Mouse (Mus musculus) midbrain, postnatal 0 days (tissue): ENCODE measurements at regions not wholly inside any gene's neighbourhood (a gene's known extent, or its start where the extent isn't known, plus 50 kb on each side); places are given as distances from the start of the nearest gene placed in this dataset.
A peak's percentile ranks its signal among the peaks of the same experiment; 100 is the strongest.

Source experiments
- ATAC-seq: fragments of 200-750 bp; cut with Nextera tagmentation; 2 replicates; pipeline ENCODE4 v1.8.0; 2017; ENCODE audit warnings: moderate number of reproducible peaks, mild to moderate bottlenecking, moderate TSS enrichment, moderate library complexity; ENCODE audit not compliant: low FRiP score
- DNase-seq: peaks from one replicate; pipeline ENCODE4 v3.0.0-alpha.2; 2015; ENCODE audit warnings: low spot score
- H3K27ac ChIP-seq: fragments of 300-500 bp; sonication (generic); 2 replicates; pipeline ENCODE4 v1.5.1; 2014; ENCODE audit warnings: low read depth, mild to moderate bottlenecking, low read length, mixed read lengths
- H3K27me3 ChIP-seq: fragments of 300-500 bp; sonication (generic); 2 replicates; pipeline ENCODE4 v1.6.1; 2014; ENCODE audit warnings: low read length, control low read depth, mixed read lengths; ENCODE audit not compliant: insufficient read depth
- H3K36me3 ChIP-seq: fragments of 300-500 bp; sonication (generic); 2 replicates; pipeline ENCODE4 v1.6.1; 2014; ENCODE audit warnings: low read length, control low read depth, mixed read lengths; ENCODE audit not compliant: insufficient read depth
- H3K4me1 ChIP-seq: fragments of 300-500 bp; sonication (generic); 2 replicates; pipeline ENCODE4 v1.6.1; 2014; ENCODE audit warnings: mild to moderate bottlenecking, control low read depth, antibody characterized with exemption, low read length, mixed read lengths; ENCODE audit not compliant: insufficient read depth
- H3K4me2 ChIP-seq: fragments of 300-500 bp; sonication (generic); 2 replicates; pipeline ENCODE4 v1.6.1; 2014; ENCODE audit warnings: low read depth, mild to moderate bottlenecking, low read length, mixed read lengths; ENCODE audit not compliant: poor library complexity, severe bottlenecking
- H3K4me3 ChIP-seq: fragments of 300-500 bp; sonication (generic); 2 replicates; pipeline ENCODE4 v1.5.1; 2014; ENCODE audit warnings: low read depth, mild to moderate bottlenecking, low read length, moderate library complexity
- H3K9ac ChIP-seq: fragments of 300-500 bp; sonication (generic); replicated peaks from 2 replicates; pipeline ENCODE4 v1.6.1; 2014; ENCODE audit warnings: mild to moderate bottlenecking, low read length, moderate library complexity, mixed read lengths; ENCODE audit not compliant: poor library complexity, severe bottlenecking
- H3K9me3 ChIP-seq: fragments of 300-500 bp; sonication (generic); 2 replicates; pipeline ENCODE4 v1.6.1; 2016; ENCODE audit warnings: low read length, control low read depth
- CTCF ChIP-seq: IDR thresholded peaks from 2 replicates; pipeline ENCODE4 v1.5.1; 2016; ENCODE audit warnings: antibody characterized with exemption, mild to moderate bottlenecking
- WGBS: fragments of 180-500 bp; shearing (Covaris S2); extraction: QIAGEN DNeasy Blood & Tissue Kit; methylation state at CpG from one replicate; pipeline ENCODE4 v1.1.7; 2014; 5-methylcytosine and 5-hydroxymethylcytosine counted together

DNA sequence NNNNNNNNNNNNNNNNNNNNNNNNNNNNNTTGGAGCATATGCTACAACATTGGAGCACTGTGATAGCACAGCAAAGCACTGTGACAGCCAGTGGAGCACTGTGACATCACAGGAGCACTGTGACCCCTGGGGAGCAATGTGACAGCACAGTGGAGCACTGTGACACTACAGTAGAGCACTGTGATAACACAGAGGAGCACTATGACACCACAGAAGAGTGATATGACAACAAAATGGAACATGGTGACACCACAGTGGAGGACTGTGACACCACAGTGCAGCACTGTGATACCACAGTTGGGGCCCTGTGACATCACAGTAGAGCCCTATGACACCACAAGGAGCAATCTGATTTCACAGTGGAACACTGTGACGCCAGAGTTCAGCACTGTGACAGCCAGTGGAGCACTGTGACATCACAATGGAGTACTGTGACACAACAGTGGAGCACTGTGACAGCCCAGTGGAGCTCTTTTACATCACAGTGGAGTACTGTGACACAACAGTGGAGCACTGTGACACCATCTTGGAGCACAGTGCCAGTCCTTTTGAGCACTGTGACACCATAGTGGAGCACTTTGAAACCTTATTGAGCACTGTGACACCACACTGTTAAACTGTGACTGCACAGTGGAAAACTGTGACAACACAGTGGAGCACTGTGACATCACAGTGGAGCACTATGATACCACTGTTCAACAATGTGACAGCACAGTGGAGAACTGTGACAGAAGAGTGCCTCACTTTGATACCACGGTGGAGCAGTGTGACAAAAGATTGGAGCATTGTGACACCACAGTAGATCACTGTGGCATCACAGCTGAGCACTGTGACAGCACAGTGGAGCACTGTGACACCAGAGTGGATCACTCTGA is 116.9 kb upstream of the Vmn1r2 start:
- TF ChIP-seq CTCF, result no peak
- H3K4me2 ChIP-seq, result no peak overlapping the region
- WGBS, result 54% methylated on average over 2 of the region's 2 CpGs
- H3K27me3 ChIP-seq, result no peaks in the 10 kb centered on the region
- DNase-seq, result no peak
- H3K9ac ChIP-seq, result no peak overlapping the region
- H3K36me3 ChIP-seq, result no peaks in the 10 kb centered on the region
- H3K27ac ChIP-seq, result no peak overlapping the region
- H3K4me1 ChIP-seq, result no peaks in the 10 kb centered on the region
- peak; percentile 58 for ATAC-seq
- no peak overlapping the region for H3K4me3 ChIP-seq
- H3K9me3 ChIP-seq, result peaks cover 54% of the 10 kb centered on the region

GRCm38 (mm10) chr4:3050847-3051135 is 116.3 kb upstream of the Vmn1r2 start:
- DNase-seq (no peak), ATAC-seq (peak; percentile 5; the same call in 1 of the 2 replicates)
- TF ChIP-seq CTCF, result no peak
- H3K4me2 ChIP-seq, result no peak overlapping the region
- H3K36me3 ChIP-seq, result no peaks in the 10 kb centered on the region
- no peak overlapping the region for H3K9ac ChIP-seq
- peaks cover 60% of the 10 kb centered on the region for H3K9me3 ChIP-seq
- H3K27ac ChIP-seq, result no peak overlapping the region
- WGBS, result 76% methylated on average over 3 of the region's 3 CpGs
- H3K27me3 ChIP-seq, result no peaks in the 10 kb centered on the region
- no peaks in the 10 kb centered on the region for H3K4me1 ChIP-seq
- no peak overlapping the region for H3K4me3 ChIP-seq

GRCm38 (mm10) chr4:3051212-3051611 is 115.9 kb upstream of the Vmn1r2 start:
- H3K9me3 ChIP-seq, result peaks cover 64% of the 10 kb centered on the region
- H3K36me3 ChIP-seq, result no peaks in the 10 kb centered on the region
- H3K27ac ChIP-seq, result no peak overlapping the region
- TF ChIP-seq CTCF, result no peak
- DNase-seq (no peak), ATAC-seq (peak; percentile 2; the same call in 1 of the 2 replicates)
- WGBS, result 68% methylated on average over 5 of the region's 5 CpGs
- no peak overlapping the region for H3K9ac ChIP-seq
- no peak overlapping the region for H3K4me3 ChIP-seq
- no peaks in the 10 kb centered on the region for H3K4me1 ChIP-seq
- H3K27me3 ChIP-seq, result no peaks in the 10 kb centered on the region
- H3K4me2 ChIP-seq, result no peak overlapping the region

DNA sequence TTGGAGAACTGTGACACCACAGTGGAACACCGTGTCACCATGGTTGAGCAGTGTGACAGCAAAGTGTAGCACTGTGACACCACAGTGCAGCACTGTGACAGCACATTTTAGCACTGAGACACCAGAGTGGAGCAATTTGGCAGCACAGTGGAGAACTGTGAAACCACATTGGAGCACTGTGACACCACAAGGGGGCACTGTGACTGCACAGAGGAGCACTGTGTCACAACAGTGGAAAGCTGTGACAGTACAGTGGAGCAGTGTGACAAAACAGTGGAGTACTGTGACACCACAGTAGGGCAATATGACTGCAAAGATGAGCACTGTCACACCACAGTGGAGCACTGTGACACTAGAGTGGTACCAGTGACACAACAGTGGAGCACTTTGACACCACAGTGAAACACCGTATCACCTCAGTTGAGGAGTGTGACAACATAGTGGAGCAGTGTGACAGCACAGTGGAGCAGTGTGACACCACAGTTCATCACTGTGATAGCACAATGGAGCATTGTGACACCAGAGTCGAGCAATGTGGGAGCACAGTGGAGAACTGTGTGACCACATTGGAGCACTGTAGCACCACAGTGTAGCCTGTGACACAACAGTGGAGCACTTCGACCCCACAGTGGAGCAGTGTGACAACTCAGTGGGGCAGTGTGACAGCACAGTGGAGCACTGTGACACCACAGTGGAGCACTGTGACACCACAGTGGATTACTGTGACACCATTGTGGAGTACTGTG is 114.6 kb upstream of the Vmn1r2 start:
- Histone ChIP-seq H3K4me2 (no peak overlapping the region), H3K4me3 (no peak overlapping the region), H3K36me3 (no peaks in the 10 kb centered on the region), H3K4me1 (no peaks in the 10 kb centered on the region), H3K9ac (no peak overlapping the region), H3K9me3 (peaks cover 67% of the 10 kb centered on the region), H3K27ac (no peak overlapping the region), H3K27me3 (no peaks in the 10 kb centered on the region)
- DNase-seq, result no peak
- 83% methylated on average over 4 of the region's 4 CpGs for WGBS
- no peak for TF ChIP-seq CTCF
- peak; percentile 39; the same call in 1 of the 2 replicates for ATAC-seq

DNA sequence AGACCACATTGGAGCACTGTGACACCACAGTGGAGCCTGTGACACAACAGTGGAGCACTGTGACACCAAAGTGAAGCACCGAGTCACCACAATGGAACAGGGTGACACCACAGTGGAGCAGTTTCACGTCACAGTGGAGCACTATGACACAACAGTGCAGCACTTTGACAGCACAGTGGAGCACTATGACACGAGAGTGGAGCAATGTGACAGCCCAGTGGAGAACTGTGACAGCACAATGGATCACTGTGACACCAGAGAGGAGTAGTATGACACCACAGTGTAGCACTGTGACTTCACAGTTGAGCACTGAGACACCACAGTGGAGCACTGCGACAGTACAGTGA is 114.1 kb upstream of the Vmn1r2 start:
- TF ChIP-seq CTCF, result no peak
- 64% methylated on average over 4 of the region's 4 CpGs for WGBS
- 0 out of 2 replicates have a peak, but pooled peaks have one; percentile 2 for ATAC-seq

More for the DNA sequence above, 114.1 kb upstream of the Vmn1r2 start:
- Histone ChIP-seq H3K27me3 (no peaks in the 10 kb centered on the region), H3K27ac (no peak overlapping the region), H3K4me2 (no peak overlapping the region), H3K4me1 (no peaks in the 10 kb centered on the region), H3K36me3 (no peaks in the 10 kb centered on the region), H3K4me3 (no peak overlapping the region), H3K9ac (no peak overlapping the region), H3K9me3 (peaks cover 67% of the 10 kb centered on the region)
- no peak for DNase-seq
